Mouse (Mus musculus) retina, postnatal 7 days (tissue): ENCODE measurements around the gene Gjd3.
A peak's percentile ranks its signal among the peaks of the same experiment; 100 is the strongest.

ENCODE experiments used
- DNase-seq: peaks from one replicate; pipeline ENCODE4 v3.0.0-alpha.2; 2012; ENCODE audit warnings: low read depth, low spot score

The Gjd3 gene

GRCm38 (mm10) chr11:98981289-98981996, 1.4 kb downstream of the Gjd3 start:
- no peak for DNase-seq

GRCm38 (mm10) chr11:98979356-98979755, 3.5 kb downstream of the Gjd3 start:
- no peak for DNase-seq

- no peak for DNase-seq
Observed at GRCm38 (mm10) chr11:98978526-98979148, 4.2 kb downstream of the Gjd3 start.

GRCm38 (mm10) chr11:98974871-98975719, 7.7 kb downstream of the Gjd3 start:
- peak; percentile 72 for DNase-seq

GRCm38 (mm10) chr11:98974213-98974612, 8.6 kb downstream of the Gjd3 start:
- DNase-seq: no peak

- no peak for DNase-seq
Observed at GRCm38 (mm10) chr11:98973584-98973983, 9.2 kb downstream of the Gjd3 start.

- no peak for DNase-seq
Observed at GRCm38 (mm10) chr11:98972801-98973360, 9.9 kb downstream of the Gjd3 start.

- peak; percentile 75 for DNase-seq
Observed at GRCm38 (mm10) chr11:98972215-98972614, 10.6 kb downstream of the Gjd3 start.

- no peak for DNase-seq
Observed at GRCm38 (mm10) chr11:98971316-98972031, 11.3 kb downstream of the Gjd3 start.

GRCm38 (mm10) chr11:98970191-98970925, 12.5 kb downstream of the Gjd3 start:
- no peak for DNase-seq

GRCm38 (mm10) chr11:98969496-98969927, 13.3 kb downstream of the Gjd3 start:
- no peak for DNase-seq

GRCm38 (mm10) chr11:98968716-98969495, 13.9 kb downstream of the Gjd3 start:
- no peak for DNase-seq

- no peak for DNase-seq
Observed at GRCm38 (mm10) chr11:98968079-98968478, 14.7 kb downstream of the Gjd3 start.

- no peak for DNase-seq
Observed at GRCm38 (mm10) chr11:98966499-98967141, 16.2 kb downstream of the Gjd3 start.

- DNase-seq: no peak
Observed at GRCm38 (mm10) chr11:98965416-98966077, 17.3 kb downstream of the Gjd3 start.

GRCm38 (mm10) chr11:98964616-98965415, 18.0 kb downstream of the Gjd3 start:
- DNase-seq: no peak

GRCm38 (mm10) chr11:98964201-98964615, 18.6 kb downstream of the Gjd3 start:
- no peak for DNase-seq
